19 mouse cellular contexts compared by ENCODE assay signal in genomic region chr10:13102360-13102759, GRCm38 (mm10). TPM values are rescaled to one million over a fixed set of nuclear protein-coding genes. Genes with fewer than 3 reads are reported as not detected.
"Had no signal": no experiment of that assay in that cellular context is flagged by ENCODE, and none has a peak within 500 bp of the region (broad histone marks: within the 10 kb centered on the region; RNA-seq: fewer than 3 reads in every experiment).

No protein-coding gene starts in this region.

- H3K4me3 ChIP-seq: layer of hippocampus, adult 2 months; liver, embryonic 13.5 days; neural tube, embryonic 12.5 days; neural tube, embryonic 15.5 days had no signal

- H3K27me3 ChIP-seq: liver, embryonic 13.5 days; neural tube, embryonic 12.5 days; neural tube, embryonic 15.5 days had no signal

- H3K9me3 ChIP-seq: liver, embryonic 13.5 days; neural tube, embryonic 12.5 days; neural tube, embryonic 15.5 days had no signal

- H3K4me1 ChIP-seq: liver, embryonic 13.5 days; neural tube, embryonic 15.5 days had no signal

- H3K36me3 ChIP-seq: liver, embryonic 13.5 days; neural tube, embryonic 12.5 days; neural tube, embryonic 15.5 days had no signal

- H3K9ac ChIP-seq: liver, embryonic 13.5 days; neural tube, embryonic 12.5 days; neural tube, embryonic 15.5 days had no signal

- DNase-seq: kidney, adult 2 months; kidney, postnatal 25 days; layer of hippocampus, adult 9-11 months; liver, embryonic 13.5 days; lung, adult 2 months; lung, postnatal 14 days; lung, postnatal 4 days; midbrain, embryonic 14.5 days; right cerebral cortex, adult 18-20 months; right cerebral cortex, postnatal 25 days; spleen, adult 18-20 months; thymus, adult 18-20 months; thymus, postnatal 36 days had no signal

- H3K4me2 ChIP-seq: liver, embryonic 13.5 days; midbrain, embryonic 11.5 days; neural tube, embryonic 12.5 days; neural tube, embryonic 15.5 days had no signal

- H3K27ac ChIP-seq: kidney, postnatal 0 days; layer of hippocampus, adult 2 months; liver, embryonic 13.5 days; neural tube, embryonic 12.5 days; neural tube, embryonic 15.5 days had no signal

RNA-seq across cellular contexts. Expression of gene Plagl1, which starts 42.1 kb away (rescaled TPM):
- total RNA-seq: megakaryocyte-erythroid progenitor cell, adult 5-6 weeks had no signal
